In genomic region chr2:13234796-13235195, GRCm38 (mm10) we compare ENCODE assay signal across 30 mouse cellular contexts.
"Had no signal": no experiment of that assay in that cellular context is flagged by ENCODE, and none has a peak within 500 bp of the region (broad histone marks: within the 10 kb centered on the region; RNA-seq: fewer than 3 reads in every experiment).

No protein-coding gene starts in this region.

- H3K9me3 ChIP-seq: limb, embryonic 10.5 days; limb, embryonic 12.5 days; limb, embryonic 13.5 days; limb, embryonic 15.5 days; liver, embryonic 12.5 days; liver, embryonic 13.5 days; liver, embryonic 15.5 days; lung, embryonic 15.5 days; megakaryocyte, embryonic 14.5 days; midbrain, embryonic 10.5 days; midbrain, embryonic 12.5 days; midbrain, embryonic 15.5 days; neural tube, embryonic 12.5 days had no signal

- H3K36me3 ChIP-seq: limb, embryonic 10.5 days; limb, embryonic 13.5 days; liver, embryonic 12.5 days; liver, embryonic 13.5 days; midbrain, embryonic 10.5 days; midbrain, embryonic 12.5 days; midbrain, embryonic 15.5 days; neural tube, embryonic 12.5 days had no signal

- H3K4me2 ChIP-seq: limb, embryonic 12.5 days; limb, embryonic 15.5 days; liver, embryonic 11.5 days; liver, embryonic 12.5 days; liver, embryonic 13.5 days; liver, embryonic 15.5 days; lung, embryonic 14.5 days; lung, embryonic 15.5 days; midbrain, embryonic 12.5 days; midbrain, embryonic 15.5 days; neural tube, embryonic 12.5 days had no signal

- H3K27ac ChIP-seq: limb, embryonic 12.5 days; limb, embryonic 13.5 days; limb, embryonic 15.5 days; liver, embryonic 12.5 days; liver, embryonic 13.5 days; liver, embryonic 14.5 days; liver, embryonic 15.5 days; lung, embryonic 15.5 days; macrophage; midbrain, embryonic 10.5 days; midbrain, embryonic 12.5 days; midbrain, embryonic 15.5 days; neural tube, embryonic 12.5 days had no signal

- H3K4me1 ChIP-seq: liver, embryonic 15.5 days; lung, embryonic 15.5 days; midbrain, embryonic 12.5 days; midbrain, embryonic 15.5 days had no signal

- H3K9ac ChIP-seq: limb, embryonic 12.5 days; limb, embryonic 13.5 days; limb, embryonic 15.5 days; liver, embryonic 12.5 days; liver, embryonic 13.5 days; liver, embryonic 14.5 days; liver, embryonic 15.5 days; liver, postnatal 0 days; lung, embryonic 14.5 days; lung, embryonic 15.5 days; midbrain, embryonic 12.5 days; midbrain, embryonic 15.5 days; neural tube, embryonic 12.5 days had no signal

- H3K4me3 ChIP-seq: limb, embryonic 10.5 days; limb, embryonic 12.5 days; limb, embryonic 13.5 days; limb, embryonic 15.5 days; liver, embryonic 12.5 days; liver, embryonic 13.5 days; liver, embryonic 15.5 days; lung, embryonic 15.5 days; megakaryocyte, embryonic 14.5 days; midbrain, embryonic 10.5 days; midbrain, embryonic 12.5 days; midbrain, embryonic 15.5 days; myocyte; neural tube, embryonic 12.5 days had no signal

- DNase-seq: left cerebral cortex, postnatal 4 days; liver; liver, embryonic 13.5 days; liver, postnatal 0 days; lung, adult 18-20 months; lung, adult 2 months; lung, embryonic 14.5 days; lung, postnatal 10 days; lung, postnatal 14 days; lung, postnatal 36 days; lung, postnatal 4 days; midbrain, embryonic 14.5 days had no signal

- H3K27me3 ChIP-seq: limb, embryonic 15.5 days; liver, embryonic 12.5 days; liver, embryonic 13.5 days; liver, embryonic 15.5 days; lung, embryonic 15.5 days; megakaryocyte, embryonic 14.5 days; midbrain, embryonic 12.5 days; midbrain, embryonic 15.5 days; neural tube, embryonic 12.5 days had no signal

- ATAC-seq: liver, embryonic 12.5 days; liver, postnatal 0 days; lung, postnatal 0 days; midbrain, embryonic 15.5 days; midbrain, embryonic 16.5 days had no signal
